20 mouse cellular contexts compared by ENCODE assay signal in the genomic region with DNA sequence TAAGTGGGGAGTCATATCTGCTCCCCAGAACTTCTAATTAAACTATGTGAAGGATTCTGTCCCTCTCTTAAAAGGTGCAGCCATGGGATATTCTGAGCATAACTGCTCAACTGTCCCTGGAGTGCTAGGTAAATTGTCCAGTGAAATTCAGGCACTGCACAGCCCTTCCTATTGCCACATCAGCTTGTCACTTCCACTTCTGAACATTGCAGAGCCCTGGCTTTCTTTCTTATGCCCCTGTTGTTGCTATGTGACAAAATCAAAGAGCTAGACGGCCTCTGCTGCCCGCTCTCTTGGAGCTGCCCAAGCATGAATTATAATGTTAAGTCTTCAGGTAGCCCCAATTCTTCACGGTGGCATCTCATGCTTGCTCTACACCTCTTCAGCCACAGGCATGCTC.
"Had no signal": no experiment of that assay in that cellular context is flagged by ENCODE, and none has a peak within 500 bp of the region (broad histone marks: within the 10 kb centered on the region; RNA-seq: fewer than 3 reads in every experiment).

No protein-coding gene starts in this region.

- H3K36me3 ChIP-seq: limb, embryonic 12.5 days; limb, embryonic 15.5 days; lung, embryonic 15.5 days; midbrain, embryonic 12.5 days; midbrain, embryonic 15.5 days; neural tube, embryonic 13.5 days had no signal

- H3K4me1 ChIP-seq: midbrain, embryonic 12.5 days; midbrain, embryonic 15.5 days; neural tube, embryonic 13.5 days had no signal

- ATAC-seq: intestine, embryonic 16.5 days; midbrain, embryonic 15.5 days had no signal

- H3K4me3 ChIP-seq: limb, embryonic 12.5 days; limb, embryonic 15.5 days; lung, embryonic 15.5 days; midbrain, embryonic 12.5 days; midbrain, embryonic 15.5 days; myocyte; neural tube, embryonic 13.5 days had no signal

- H3K27ac ChIP-seq: limb, embryonic 12.5 days; limb, embryonic 15.5 days; liver, embryonic 14.5 days; lung, embryonic 15.5 days; midbrain, embryonic 12.5 days; midbrain, embryonic 15.5 days; neural tube, embryonic 13.5 days; stomach, postnatal 0 days had no signal

- DNase-seq: kidney, adult 18-20 months; kidney, adult 9 months; kidney, postnatal 14 days; kidney, postnatal 4 days; left cerebral cortex, postnatal 4 days; lung, postnatal 14 days; right cerebral cortex, postnatal 4 days; thymus, adult 2 months; thymus, postnatal 14 days; thymus, postnatal 4 days had no signal

- H3K27me3 ChIP-seq: limb, embryonic 12.5 days; limb, embryonic 15.5 days; lung, embryonic 15.5 days; midbrain, embryonic 12.5 days; midbrain, embryonic 15.5 days; neural tube, embryonic 13.5 days had no signal

- H3K9me3 ChIP-seq: limb, embryonic 12.5 days; limb, embryonic 15.5 days; lung, embryonic 15.5 days; midbrain, embryonic 12.5 days; midbrain, embryonic 15.5 days; neural tube, embryonic 13.5 days had no signal

- H3K9ac ChIP-seq: limb, embryonic 12.5 days; limb, embryonic 15.5 days; liver, embryonic 14.5 days; lung, embryonic 15.5 days; midbrain, embryonic 12.5 days; midbrain, embryonic 15.5 days; neural tube, embryonic 13.5 days had no signal

- H3K4me2 ChIP-seq: limb, embryonic 12.5 days; limb, embryonic 15.5 days; lung, embryonic 15.5 days; midbrain, embryonic 12.5 days; midbrain, embryonic 15.5 days; neural tube, embryonic 13.5 days had no signal
